Mouse (Mus musculus) cerebellum, adult 2 months (tissue): ENCODE data around the gene Usp47. TPM values are rescaled to one million over a fixed set of nuclear protein-coding genes. Genes with fewer than 3 reads are reported as not detected.
"Not testable (repeated sequence)": the region's sequence is repeated elsewhere in the genome, so short reads cannot be mapped to it uniquely, and the experiment has no call there.

ENCODE experiments used
- DNase-seq, 2 experiments: peaks; one replicate each; pipeline ENCODE4 v3.0.0; 2021
- H3K27ac ChIP-seq: fragments of 200-500 bp; 2 replicates; pipeline ENCODE4 v1.5.1; 2012; ENCODE audit warnings: low read length, control low read depth, inconsistent platforms; ENCODE audit not compliant: insufficient read depth
- H3K27me3 ChIP-seq: fragments of 200-500 bp; 2 replicates; pipeline ENCODE4 v1.6.1; 2012; ENCODE audit warnings: inconsistent platforms, mild to moderate bottlenecking, low read length, moderate library complexity; ENCODE audit not compliant: control insufficient read depth, insufficient read depth
- H3K4me1 ChIP-seq: fragments of 200-500 bp; 2 replicates; pipeline ENCODE4 v1.6.1; 2011; ENCODE audit warnings: low read length; ENCODE audit not compliant: control insufficient read depth, insufficient read depth
- H3K4me3 ChIP-seq: fragments of 200-500 bp; replicated peaks from 2 replicates; pipeline ENCODE3; 2011; ENCODE audit warnings: mild to moderate bottlenecking, low read depth, low read length, control low read depth; ENCODE audit not compliant: insufficient read depth
- CTCF ChIP-seq: fragments of 200-500 bp; IDR thresholded peaks from 2 replicates; pipeline ENCODE4 v1.5.1; 2011; ENCODE audit warnings: low read depth, mild to moderate bottlenecking, control low read depth, low read length, moderate library complexity, borderline replicate concordance; ENCODE audit not compliant: insufficient read depth
- POLR2A ChIP-seq: fragments of 200-500 bp; IDR thresholded peaks from 2 replicates; pipeline ENCODE4 v1.6.1; 2011; ENCODE audit warnings: low read length, control low read depth, borderline replicate concordance; ENCODE audit not compliant: insufficient read depth
- WGBS: fragments of 180-500 bp; shearing (Covaris S2); methylation state at CpG from one replicate; pipeline ENCODE4 v1.1.7; 2018; 5-methylcytosine and 5-hydroxymethylcytosine counted together
- polyA plus RNA-seq: library from polyadenylated mRNA; depleted of rRNA; stranded (reverse); fragments of >200 nt; gene quantifications from 2 replicates; pipeline ENCODE4 v1.2.3, GENCODE M21; 2012

Gene Usp47
- polyA plus RNA-seq, 1 experiment: 45.1 TPM

- no peak for DNase-seq
- Histone ChIP-seq H3K27ac (no peak overlapping the region), H3K27me3 (no peaks in the 10 kb centered on the region), H3K4me3 (no peak overlapping the region), H3K4me1 (no peaks in the 10 kb centered on the region)
- WGBS: 96% methylated on average over 1 of the region's 1 CpGs
- TF ChIP-seq CTCF (no peak), POLR2A (no peak)
Observed at GRCm38 (mm10) chr7:112082636-112083035, 59.3 kb downstream of the Usp47 start.

- H3K4me1 ChIP-seq: no peaks in the 10 kb centered on the region
- DNase-seq: no peak
Observed at GRCm38 (mm10) chr7:112084222-112084621, 60.9 kb downstream of the Usp47 start.

GRCm38 (mm10) chr7:112085062-112085461 is 61.8 kb downstream of the Usp47 start:
- Histone ChIP-seq H3K27me3 (no peaks in the 10 kb centered on the region), H3K4me1 (no peaks in the 10 kb centered on the region), H3K27ac (no peak overlapping the region), H3K4me3 (no peak overlapping the region)
- 14% methylated on average over 4 of the region's 4 CpGs for WGBS
- peak; percentile 80 to 90 for DNase-seq
- TF ChIP-seq CTCF (peak; percentile 95), POLR2A (no peak)

More at GRCm38 (mm10) chr7:112084222-112084621, 60.9 kb downstream of the Usp47 start:
- Histone ChIP-seq H3K4me3 (no peak overlapping the region), H3K27ac (no peak overlapping the region), H3K27me3 (no peaks in the 10 kb centered on the region)
- WGBS: 78% methylated on average over 2 of the region's 2 CpGs
- no peak for TF ChIP-seq POLR2A
- no peak for TF ChIP-seq CTCF

GRCm38 (mm10) chr7:112086186-112086585 is 62.9 kb downstream of the Usp47 start:
- H3K4me1 ChIP-seq: no peaks in the 10 kb centered on the region
- H3K27ac ChIP-seq: no peak overlapping the region
- no peak for TF ChIP-seq POLR2A
- TF ChIP-seq CTCF: no peak
- H3K27me3 ChIP-seq: no peaks in the 10 kb centered on the region
- DNase-seq: no peak
- H3K4me3 ChIP-seq: no peak overlapping the region
- 90% methylated on average over 2 of the region's 2 CpGs for WGBS

GRCm38 (mm10) chr7:112094923-112095322 is 71.6 kb downstream of the Usp47 start:
- not testable (repeated sequence) for H3K27ac ChIP-seq, H3K4me3 ChIP-seq, H3K27me3 ChIP-seq, H3K4me1 ChIP-seq, DNase-seq
- WGBS: 96% methylated on average over 4 of the region's 4 CpGs

GRCm38 (mm10) chr7:112100887-112101286 is 77.6 kb downstream of the Usp47 start:
- H3K4me3 ChIP-seq: no peak overlapping the region
- H3K27ac ChIP-seq: no peak overlapping the region
- H3K27me3 ChIP-seq: no peaks in the 10 kb centered on the region
- no peak for DNase-seq
- TF ChIP-seq POLR2A: no peak
- TF ChIP-seq CTCF: no peak
- H3K4me1 ChIP-seq: no peaks in the 10 kb centered on the region
- WGBS: 91% methylated on average over 2 of the region's 2 CpGs

- no peak overlapping the region for H3K27ac ChIP-seq
- no peak overlapping the region for H3K4me3 ChIP-seq
- DNase-seq: no peak
- TF ChIP-seq CTCF: no peak
- TF ChIP-seq POLR2A: no peak
- WGBS: 86% methylated on average over 5 of the region's 5 CpGs
- no peaks in the 10 kb centered on the region for H3K27me3 ChIP-seq
- no peaks in the 10 kb centered on the region for H3K4me1 ChIP-seq
Observed at GRCm38 (mm10) chr7:112102933-112103332, 79.6 kb downstream of the Usp47 start.

- Histone ChIP-seq H3K27ac (no peak overlapping the region), H3K27me3 (no peaks in the 10 kb centered on the region), H3K4me1 (no peaks in the 10 kb centered on the region), H3K4me3 (no peak overlapping the region)
- 90% methylated on average over 5 of the region's 5 CpGs for WGBS
- no peak for DNase-seq
- TF ChIP-seq POLR2A (no peak), CTCF (no peak)
Observed at GRCm38 (mm10) chr7:112103816-112104215, 80.5 kb downstream of the Usp47 start.

GRCm38 (mm10) chr7:112108757-112109156 is 85.5 kb downstream of the Usp47 start:
- TF ChIP-seq POLR2A (no peak), CTCF (no peak)
- DNase-seq: no peak

More at GRCm38 (mm10) chr7:112108757-112109156, 85.5 kb downstream of the Usp47 start:
- Histone ChIP-seq H3K4me1 (no peaks in the 10 kb centered on the region), H3K27ac (no peak overlapping the region), H3K4me3 (no peak overlapping the region), H3K27me3 (no peaks in the 10 kb centered on the region)
